Mouse (Mus musculus) heart, postnatal 10 days (tissue): ENCODE results near the gene Mdc1. TPM values are rescaled to one million over a fixed set of nuclear protein-coding genes. Genes with fewer than 3 reads are reported as not detected.
"Not testable (repeated sequence)": the region's sequence is repeated elsewhere in the genome, so short reads cannot be mapped to it uniquely, and the experiment has no call there.

Experiments
- DNase-seq, 2 experiments: peaks; one replicate each; pipeline ENCODE4 v3.0.0; 2021
- intact Hi-C: fragments of 180-260 bp; cut with DNase I; formaldehyde crosslinking; loops from one replicate; pipeline ENCODE4 v1.15.1; 2025
- total RNA-seq, 2 experiments: library from RNA; stranded (reverse); gene quantifications; 2 replicates each; pipeline ENCODE4 v1.2.3; 2021

The Mdc1 gene
- total RNA-seq, 2 experiments from 2014 or later = 20.4 to 22.1 TPM

- DNase-seq = peak in 1 of 2 experiments; percentile 39
- intact Hi-C loops = not testable (repeated sequence)
These were observed 2.3 kb upstream of the Mdc1 start for GRCm38 (mm10) chr17:35839002-35839401.

GRCm38 (mm10) chr17:35840561-35840960 lies 754 bp upstream of the Mdc1 start:
- intact Hi-C loops = no loop called here
- no peak for DNase-seq

GRCm38 (mm10) chr17:35842006-35842405 lies 691 bp downstream of the Mdc1 start:
- intact Hi-C loops = no loop called here
- no peak for DNase-seq

- intact Hi-C loops = no loop called here
- DNase-seq = no peak
These were observed 2.2 kb downstream of the Mdc1 start for GRCm38 (mm10) chr17:35843514-35843913.

- no peak for DNase-seq
- intact Hi-C loops = no loop called here
These were observed 6.8 kb downstream of the Mdc1 start for GRCm38 (mm10) chr17:35848112-35848511.

DNA sequence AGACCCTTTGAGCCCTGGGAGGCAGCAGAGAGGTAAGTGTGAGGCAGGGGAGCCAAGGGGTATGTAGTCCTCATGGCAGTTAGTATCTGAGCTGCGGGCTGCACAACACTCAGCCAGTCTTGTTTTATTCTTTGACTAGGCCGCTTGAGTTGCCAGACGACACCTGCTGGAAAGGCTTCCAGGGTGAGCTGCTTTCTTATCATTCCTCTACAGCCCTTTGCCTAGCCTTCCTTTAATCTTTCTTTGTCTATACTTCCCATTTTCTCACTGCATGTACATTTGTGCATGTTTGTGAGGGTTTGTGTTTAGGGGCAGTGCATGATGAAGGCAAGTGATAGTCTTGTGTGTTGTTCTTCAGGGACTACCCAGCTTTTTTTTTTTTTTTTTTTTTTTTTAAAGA lies 9.7 kb downstream of the Mdc1 start:
- intact Hi-C loops = no loop called here
- no peak for DNase-seq

DNA sequence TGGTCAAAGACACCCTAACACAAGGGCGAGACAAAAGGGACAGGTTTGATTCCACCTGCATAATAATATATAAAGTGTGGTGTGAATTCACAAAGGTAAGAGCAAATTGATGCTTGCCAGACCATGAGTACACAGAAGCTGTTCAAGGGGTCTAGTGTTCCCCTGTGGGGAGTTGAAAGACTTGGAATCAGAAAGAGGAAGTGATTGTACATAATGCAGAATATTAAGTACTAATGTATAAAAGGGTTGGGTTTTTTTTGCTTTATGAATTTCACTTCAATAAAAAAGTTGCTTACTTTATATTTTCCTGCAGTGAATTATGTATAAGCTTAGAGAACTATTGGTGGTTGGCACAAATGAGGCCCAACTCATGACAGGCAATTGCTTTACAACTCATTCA lies 18.1 kb downstream of the Mdc1 start:
- intact Hi-C loops = no loop called here
- no peak for DNase-seq

DNA sequence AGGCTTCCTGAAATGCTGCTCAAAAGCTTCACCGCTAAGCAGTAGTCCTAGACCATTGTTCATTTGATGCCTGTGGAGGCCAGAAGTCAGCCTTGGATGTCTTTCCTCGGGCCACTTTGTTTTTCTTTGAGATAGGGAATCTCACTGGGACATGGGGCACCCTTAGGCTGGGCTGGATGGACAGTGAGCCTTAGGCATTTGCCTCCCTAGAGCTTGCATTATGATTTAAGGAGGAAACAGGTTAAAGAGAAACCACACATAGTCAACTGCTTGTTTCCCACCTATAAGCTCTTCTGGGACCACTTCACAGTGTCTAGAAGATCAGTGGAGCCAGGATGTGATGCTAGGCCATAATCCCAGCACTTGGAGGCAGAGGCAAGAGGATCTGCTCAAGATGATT lies 18.5 kb downstream of the Mdc1 start:
- no peak for DNase-seq
- intact Hi-C loops = loop anchor here (2.0 kb wide), 1 partner anchor 15 kb away; no protein-coding TSS in a partner anchor

- no peak for DNase-seq
- intact Hi-C loops = loop anchor here (2.0 kb wide), 1 partner anchor 16 kb away; no protein-coding TSS in a partner anchor
These were observed 19.5 kb downstream of the Mdc1 start for GRCm38 (mm10) chr17:35860831-35861197.

DNA sequence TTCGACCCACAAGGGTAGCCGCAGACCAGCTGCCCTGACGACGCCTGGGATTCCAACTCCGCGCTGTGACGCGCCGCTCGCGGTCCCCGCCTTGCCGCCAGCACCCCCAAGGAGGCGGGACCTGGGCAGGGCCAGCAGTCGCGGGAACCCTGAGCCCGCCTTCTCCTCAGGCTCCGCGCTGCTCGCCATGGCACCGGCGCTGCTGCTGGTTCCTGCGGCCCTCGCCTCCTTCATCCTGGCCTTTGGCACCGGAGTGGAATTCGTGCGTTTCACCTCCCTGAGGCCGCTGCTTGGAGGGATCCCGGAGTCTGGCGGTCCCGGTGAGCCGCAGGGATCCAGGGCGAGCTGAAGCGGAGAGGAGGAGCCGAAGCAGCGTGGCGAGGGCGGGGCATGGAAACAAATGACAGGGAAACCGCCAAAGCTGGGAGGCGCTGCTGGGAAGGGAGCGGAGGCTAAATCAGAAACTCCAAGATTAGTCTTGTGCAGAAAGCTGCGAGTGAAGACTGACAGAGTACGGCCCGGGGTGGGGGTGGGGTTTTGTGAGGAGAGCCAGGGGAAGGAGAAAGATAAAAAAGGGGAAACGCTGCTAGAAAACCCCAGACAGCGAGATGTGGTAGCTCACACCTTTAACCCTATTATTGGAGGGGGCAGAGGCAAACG lies 20.0 kb downstream of the Mdc1 start, which contains the start of gene Nrm:
TSS of gene Nrm (plus strand) at position 121 of the 660 bp plus-strand sequence.
- intact Hi-C loops = loop anchor here (2.0 kb wide), 1 partner anchor 17 kb away; no protein-coding TSS in a partner anchor
- peak; percentile 95 to 96 for DNase-seq

- DNase-seq = peak in 1 of 2 experiments; percentile 20
- intact Hi-C loops = no loop called here
These were observed 23.6 kb downstream of the Mdc1 start for GRCm38 (mm10) chr17:35864832-35865353.

DNA sequence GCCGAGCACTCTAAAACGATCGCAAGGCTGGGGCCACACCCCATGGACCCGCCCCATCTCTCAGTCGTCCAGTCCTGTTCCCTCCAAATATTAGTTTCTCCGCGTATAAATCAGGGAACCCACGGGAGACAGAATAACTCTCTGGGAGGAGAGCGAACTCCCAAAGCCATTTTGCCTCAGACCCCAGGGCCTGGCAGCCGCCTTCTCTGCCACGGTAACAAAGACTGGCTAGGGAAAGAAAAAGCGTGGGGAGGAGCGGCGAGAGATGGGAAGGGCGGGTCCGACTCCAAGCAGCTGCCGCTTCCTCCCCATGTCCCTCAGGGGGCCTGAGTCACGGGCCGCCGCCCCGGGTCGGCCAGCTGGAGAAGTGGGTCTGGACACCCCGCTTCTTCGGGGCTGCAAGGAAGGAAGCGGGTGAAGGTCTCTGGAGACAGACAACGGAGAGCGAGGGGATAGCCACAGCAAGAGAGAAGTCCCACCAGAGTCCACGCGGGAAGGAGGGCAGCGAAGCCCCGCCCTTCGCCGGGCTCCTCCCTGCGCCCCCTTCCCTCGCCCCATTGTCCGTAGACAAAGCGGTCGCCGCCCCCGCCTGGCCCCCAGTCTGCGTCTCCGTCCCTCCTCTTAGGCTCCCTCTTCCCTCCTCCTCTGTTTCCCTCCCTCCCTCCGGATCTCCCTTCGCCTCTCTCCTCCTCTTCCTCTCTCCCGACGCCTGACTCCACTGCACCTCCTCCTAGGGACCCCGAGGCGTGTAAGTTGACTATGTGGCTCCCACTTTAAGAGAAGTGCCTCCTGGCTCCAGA lies 24.4 kb downstream of the Mdc1 start, which contains the start of gene Ppp1r18:
TSS of gene Ppp1r18 (plus strand) at position 113 of the 800 bp plus-strand sequence.
- peak; percentile 85 for DNase-seq
- intact Hi-C loops = no loop called here

DNA sequence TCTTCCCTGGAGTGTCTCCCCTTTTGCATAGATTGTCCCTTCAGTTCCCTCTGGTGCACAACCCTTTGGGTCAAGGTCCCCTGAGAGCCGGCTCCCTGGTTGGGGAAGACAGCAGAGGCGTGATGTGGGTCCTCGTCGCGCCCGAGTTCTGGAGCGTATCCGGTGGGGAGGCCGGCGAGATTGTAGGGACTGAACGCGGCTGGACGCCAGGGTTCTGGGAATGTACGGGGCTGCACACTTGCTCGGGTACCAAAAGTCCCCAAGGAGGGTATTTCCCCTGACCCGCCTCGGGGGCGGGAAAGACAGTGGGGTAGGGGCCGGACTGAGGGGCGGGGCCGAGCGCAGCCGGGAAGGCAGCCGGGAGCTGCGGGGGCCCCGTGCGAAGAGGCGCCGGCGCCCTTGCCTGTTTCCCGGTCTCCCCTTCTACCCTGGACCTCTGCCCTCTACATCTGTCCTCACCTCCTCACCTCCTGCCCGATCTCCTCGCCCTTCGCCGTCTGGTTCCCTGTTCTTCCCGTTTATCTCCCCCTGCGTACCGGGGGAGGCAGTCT lies 25.0 kb downstream of the Mdc1 start:
- intact Hi-C loops = no loop called here
- peak; percentile 84 to 86 for DNase-seq

GRCm38 (mm10) chr17:35866911-35867890 lies 25.9 kb downstream of the Mdc1 start:
- DNase-seq = peak; percentile 62 to 63
- intact Hi-C loops = no loop called here

- DNase-seq = peak; percentile 41 to 43
- intact Hi-C loops = no loop called here
These were observed 27.0 kb downstream of the Mdc1 start for GRCm38 (mm10) chr17:35868165-35868820.

- intact Hi-C loops = no loop called here
These were observed 27.6 kb downstream of the Mdc1 start for GRCm38 (mm10) chr17:35868961-35869345.

DNA sequence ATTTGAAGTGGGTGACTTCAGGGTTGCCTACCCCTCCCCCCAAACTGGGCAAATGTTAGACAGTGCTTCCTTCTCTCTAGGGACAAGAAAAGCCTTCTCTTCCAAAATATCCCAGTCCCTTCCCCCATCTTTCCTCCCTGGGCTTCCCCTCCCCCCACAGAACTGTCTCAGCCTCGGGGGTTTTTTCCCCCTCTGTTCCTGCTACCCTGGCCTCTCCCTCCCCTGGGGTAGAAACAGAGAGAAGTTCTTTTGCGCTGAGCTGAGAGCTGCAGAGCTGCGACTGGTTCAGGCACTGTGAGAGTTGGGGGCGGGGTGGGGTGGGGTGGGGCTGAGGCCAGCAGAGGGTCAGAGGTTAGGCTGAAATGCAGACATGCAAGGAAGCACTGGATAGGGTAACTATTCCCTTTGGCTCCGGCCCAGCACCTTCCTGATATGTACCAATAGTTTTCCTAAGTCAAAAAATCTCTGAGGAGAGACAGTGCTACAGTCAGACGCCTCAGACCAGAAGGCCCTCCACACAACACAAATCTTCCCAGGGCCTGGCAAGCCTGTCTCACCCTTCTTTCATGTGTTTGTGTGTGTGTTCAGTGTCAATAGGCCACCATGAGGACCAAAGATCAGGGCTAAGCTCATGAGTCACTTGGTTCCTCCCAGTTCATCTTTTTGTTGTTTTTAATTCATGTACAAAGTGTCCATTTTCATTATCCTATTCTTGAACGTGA lies 28.2 kb downstream of the Mdc1 start:
- intact Hi-C loops = no loop called here

More at GRCm38 (mm10) chr17:35868961-35869345, 27.6 kb downstream of the Mdc1 start:
- DNase-seq = peak in 1 of 2 experiments; percentile 27

DNA sequence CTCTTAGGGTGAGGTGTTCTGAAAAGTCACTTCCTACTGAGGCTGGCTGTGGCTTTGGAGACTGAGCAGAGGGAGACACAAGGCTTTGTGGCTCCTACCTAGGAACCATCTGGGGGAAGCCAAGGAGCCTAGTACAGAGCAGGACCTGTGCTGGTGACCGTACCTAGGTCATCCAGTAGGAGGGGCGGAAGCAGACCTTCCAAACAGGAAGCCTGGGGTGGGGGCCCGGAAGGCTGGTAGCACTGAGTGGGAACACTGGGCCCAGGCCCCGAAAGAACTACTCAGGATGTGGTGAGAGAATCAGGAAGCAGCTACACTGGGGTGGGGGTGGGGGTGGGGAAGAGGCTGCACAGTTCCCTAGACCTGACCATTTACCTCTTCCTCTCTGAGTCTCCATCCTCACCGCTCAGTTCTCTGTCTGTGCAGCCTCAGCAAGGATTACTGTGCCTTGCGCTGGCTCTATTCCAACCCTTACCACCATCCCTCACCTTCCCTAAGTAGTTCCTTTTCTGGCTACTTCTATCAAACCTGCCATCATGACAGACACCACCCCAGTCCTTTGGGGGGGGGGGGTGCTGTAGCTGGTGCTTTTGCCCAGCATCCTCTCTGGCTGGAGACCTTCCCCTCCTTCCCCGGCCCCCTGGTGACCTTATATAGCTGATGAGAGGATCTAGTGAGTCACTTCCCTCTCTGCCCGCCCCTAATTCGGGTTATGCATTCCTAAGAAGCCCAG lies 29.0 kb downstream of the Mdc1 start:
- intact Hi-C loops = no loop called here
- DNase-seq = peak; percentile 77 to 81

More for the DNA sequence above, 28.2 kb downstream of the Mdc1 start:
- peak; percentile 53 to 57 for DNase-seq
